Mouse (Mus musculus) frontal cortex, postnatal 10 days (tissue): Measurements from ENCODE around the gene Ptprm.

ENCODE experiments used
- DNase-seq, 2 experiments: peaks; one replicate each; pipeline ENCODE4 v3.0.0; 2022; ENCODE audit warnings: low spot score in 2 of 2, mixed read lengths in 1 of 2

Ptprm gene

DNA sequence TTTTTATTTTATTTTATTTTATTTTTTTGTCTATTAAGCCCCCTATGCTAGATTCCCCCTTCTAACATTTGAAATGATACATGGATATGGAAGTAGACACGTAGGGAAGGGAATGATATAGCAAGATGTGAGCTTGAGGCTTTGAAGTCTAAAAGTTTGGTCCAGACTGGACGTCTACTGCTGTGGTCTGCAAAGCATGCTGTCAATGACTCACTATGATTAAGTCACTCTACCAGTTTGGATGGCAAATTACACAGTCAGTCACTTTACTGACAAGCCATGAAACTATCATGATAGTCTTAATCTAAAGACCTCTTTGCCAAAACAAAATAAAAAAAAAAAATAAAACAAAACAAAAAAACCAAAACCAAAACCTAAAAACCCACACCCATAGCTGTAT is 363.5 kb downstream of the Ptprm start:
- no peak for DNase-seq

DNA sequence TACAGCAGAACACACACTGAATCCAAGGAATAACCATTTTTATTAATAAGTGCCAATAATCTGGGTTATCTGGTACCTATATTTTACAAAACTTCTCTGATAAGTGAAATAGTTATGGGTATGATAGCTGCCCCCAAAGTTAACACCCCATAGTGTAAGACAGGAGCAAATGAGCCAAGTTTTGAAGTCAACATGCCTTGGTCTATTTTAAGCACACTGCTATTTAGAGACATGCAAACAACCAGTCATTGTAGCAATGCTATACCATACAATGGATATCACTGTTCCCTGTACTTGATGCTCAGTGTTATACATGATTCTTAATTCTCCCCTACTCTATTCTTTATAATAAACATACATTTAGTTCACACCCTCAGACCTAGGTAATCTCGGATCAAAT is 366.2 kb downstream of the Ptprm start:
- no peak for DNase-seq

DNA sequence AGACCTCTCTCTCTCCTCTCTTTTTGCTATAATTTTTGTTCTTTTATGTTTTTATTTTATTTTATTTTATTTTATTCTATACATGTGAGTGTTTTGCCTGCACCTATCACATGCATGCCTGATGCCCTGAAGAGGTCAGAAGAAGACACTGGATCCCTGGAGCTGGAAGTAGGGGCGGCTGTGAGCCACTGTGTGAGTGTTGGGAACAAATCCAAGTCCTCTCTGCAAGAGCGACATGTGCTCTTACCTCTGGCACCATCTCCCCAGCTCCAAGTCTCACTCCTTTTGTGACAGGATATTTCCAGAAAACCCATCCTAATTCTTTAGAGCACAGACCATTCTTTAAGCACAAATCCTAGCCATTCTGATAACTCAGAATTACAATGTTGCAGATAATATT is 372.6 kb downstream of the Ptprm start:
- DNase-seq, result no peak

DNA sequence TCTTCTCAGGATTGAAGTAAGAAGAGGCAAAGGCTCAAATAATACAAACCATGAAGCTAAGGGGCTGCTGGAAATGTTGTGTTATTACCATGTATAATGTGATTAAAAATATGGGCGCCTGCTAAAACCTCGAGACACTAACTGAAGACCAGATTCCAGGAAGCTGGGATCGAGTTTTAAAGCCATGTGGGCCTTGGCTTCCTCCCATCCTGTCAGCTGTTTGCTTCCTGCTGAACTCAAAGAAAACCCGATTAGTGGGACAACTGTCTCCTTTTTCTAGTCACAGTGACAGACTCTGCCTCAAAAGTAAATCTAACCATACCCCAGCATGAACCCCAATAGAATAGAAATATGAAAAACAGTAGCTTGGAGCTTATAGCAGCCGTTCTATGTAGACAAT is 374.3 kb downstream of the Ptprm start:
- no peak for DNase-seq

DNA sequence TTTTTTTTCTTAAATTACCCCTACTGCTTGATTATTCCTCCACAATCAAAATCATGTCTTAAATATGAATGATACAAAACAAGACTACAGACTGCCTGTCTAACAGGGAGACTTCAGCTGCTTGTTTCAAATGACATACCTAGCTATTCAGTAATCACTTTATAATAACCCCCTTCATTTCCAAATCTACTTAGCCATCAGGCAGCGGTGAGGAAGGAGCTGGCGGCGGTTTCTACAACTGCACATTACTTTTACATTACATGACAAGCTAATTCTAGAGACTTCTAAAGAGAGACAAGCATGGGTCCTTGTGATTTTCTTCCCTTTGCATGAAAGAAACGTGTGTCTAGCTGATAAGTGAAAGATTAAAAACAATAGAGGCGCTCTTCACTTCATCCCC is 377.8 kb downstream of the Ptprm start:
- DNase-seq, result no peak

DNA sequence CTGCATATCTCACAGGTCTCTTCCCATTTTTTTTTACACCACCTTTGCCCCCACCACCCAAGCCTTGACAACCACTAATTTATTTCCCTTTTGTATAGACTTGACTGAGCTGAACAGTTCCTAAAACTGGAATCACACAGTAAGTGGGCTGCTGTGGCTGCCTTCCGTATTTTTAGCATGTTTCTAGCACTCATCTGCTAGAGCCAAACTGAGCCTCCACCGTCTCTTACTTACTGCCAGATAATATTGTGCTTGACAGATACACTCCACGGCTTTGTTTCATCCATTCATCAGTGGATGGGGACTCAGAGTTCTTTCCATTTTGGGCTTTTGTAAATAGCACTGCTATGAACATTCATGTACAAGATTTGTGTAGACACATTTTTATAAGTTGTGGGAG is 381.3 kb downstream of the Ptprm start:
- peak; percentile 25 to 42 for DNase-seq

DNA sequence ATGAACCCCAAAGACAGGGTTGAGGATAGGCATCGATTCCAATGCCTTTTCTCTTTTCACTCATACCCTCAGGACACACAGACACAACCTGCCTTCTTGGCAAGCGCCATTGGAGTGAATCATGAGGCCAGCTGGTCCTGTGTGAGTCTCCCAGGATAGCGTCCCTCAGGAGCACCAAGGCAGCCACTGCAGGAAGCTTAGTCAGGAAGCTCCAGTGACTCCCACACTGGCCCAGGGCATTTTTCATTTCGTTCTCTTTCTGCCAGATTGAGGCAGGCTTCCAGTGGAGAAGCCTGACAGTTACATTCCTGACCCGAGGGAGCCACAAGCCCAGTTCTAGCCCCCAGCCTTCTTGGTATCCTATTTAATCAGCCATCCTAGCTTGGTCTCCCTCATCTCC is 393.3 kb downstream of the Ptprm start:
- DNase-seq, result no peak

DNA sequence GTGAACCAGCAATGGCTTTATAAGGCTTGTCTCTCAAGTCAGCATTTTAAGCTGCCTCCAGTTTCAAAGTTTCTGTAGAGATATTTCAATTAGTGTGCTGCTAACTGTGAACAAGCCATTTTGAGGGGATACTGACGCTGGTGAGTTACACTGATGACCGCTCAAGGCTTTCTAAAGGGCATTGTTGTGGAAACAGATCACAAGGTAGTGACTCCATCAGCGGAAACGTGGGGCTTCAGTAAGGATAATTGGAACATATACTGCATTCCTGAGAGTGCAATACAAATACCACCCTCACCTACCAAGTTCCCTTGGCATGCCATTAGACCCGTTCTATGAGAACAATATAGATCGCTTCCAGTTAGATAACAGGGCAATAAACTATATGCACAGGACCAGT is 393.7 kb downstream of the Ptprm start:
- no peak for DNase-seq

DNA sequence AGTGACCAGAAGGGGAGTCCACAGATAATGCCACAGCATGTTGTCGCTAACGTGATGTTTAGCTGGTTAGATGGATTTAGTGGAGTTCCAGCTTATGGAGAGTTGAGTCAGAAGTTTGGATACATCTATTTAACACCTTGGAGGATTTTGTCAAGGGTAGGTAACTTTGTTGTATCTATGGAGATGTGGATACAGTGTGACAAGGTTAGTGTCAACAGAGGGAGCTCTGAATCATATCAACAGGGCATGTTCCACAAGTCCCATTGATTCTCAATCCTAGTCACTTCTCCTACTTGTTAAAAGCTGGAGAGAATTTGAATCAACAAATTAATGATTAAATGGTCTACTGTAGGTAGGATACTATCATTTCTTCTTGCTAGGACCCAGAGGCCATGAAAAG is 394.4 kb downstream of the Ptprm start:
- DNase-seq, result no peak

DNA sequence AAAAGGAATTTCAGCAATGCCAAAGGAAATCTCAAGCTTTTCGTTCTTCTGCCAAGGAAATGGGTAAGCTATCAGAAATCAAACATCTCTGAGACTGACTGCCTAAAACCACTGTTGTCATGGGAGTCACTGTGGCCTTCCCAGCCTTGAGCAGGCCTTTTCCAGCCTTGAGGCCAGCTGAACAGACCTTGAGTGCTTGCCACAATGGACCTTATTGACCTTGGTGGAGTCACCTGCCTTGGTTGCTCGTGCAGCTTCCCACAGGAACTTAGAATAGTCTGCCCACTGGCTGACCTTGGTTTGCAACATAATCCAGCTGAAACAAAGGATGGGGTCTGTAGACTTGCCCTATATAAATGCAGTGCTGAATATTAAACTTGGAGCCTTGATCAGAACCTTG is 395.5 kb downstream of the Ptprm start:
- no peak for DNase-seq

DNA sequence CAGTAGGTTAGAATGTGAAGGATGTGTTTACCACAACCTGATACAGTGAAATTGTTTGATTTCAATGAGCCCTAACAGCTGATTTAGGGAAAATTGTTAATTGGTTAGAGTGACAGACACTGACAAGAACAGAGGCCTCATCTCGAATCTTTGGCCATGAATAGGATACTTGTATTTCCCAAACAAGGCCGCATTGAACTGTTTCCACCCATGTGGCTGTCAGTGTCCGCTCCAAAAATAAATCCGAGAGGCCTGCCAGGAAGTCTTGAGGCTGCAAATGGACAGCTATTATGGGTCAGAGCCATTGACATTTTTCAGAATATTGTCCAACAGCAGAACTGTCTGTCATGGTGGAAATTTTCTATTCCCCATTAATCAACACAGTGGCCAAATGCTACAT is 409.8 kb downstream of the Ptprm start:
- DNase-seq, result peak in 1 of 2 experiments; percentile 8

DNA sequence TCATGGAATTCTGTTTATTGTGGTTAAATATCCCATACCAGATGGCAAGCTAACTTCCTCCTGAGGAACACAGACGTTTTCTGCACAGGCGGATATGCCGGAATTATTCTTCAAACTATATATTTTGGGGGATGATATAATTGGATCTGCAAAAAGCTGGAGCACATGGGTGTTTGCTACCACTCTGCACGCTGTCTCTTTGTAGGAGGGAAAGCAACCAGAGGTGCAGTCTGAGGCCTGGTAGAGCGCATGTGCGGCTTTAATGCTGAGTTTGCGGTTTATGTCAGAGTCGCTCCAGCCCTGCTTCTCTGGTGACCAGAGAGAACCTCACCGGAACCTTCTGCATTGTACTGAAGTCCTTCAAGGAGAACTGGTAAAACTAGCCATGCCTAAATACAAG is 410.7 kb downstream of the Ptprm start:
- peak; percentile 7 to 17 for DNase-seq

DNA sequence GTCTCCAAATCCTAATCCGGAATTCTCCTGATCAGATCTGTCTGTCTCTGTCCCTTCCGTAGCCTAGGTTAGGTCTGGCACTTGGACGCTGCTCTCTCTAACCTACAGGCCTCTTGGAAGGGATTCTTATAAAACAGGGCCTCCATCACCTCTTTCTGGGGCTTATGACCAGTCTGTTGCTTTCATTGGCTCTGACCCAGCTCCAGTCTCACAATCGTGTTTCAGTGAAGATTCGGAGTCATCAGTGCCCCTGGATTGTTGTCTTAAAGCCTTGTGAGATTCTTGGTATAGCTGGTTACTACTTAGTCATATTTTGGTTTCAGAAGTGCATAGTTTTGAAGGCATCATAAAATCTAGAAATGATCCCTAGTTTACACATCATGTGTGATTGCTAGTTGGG is 428.6 kb downstream of the Ptprm start:
- DNase-seq, result no peak

DNA sequence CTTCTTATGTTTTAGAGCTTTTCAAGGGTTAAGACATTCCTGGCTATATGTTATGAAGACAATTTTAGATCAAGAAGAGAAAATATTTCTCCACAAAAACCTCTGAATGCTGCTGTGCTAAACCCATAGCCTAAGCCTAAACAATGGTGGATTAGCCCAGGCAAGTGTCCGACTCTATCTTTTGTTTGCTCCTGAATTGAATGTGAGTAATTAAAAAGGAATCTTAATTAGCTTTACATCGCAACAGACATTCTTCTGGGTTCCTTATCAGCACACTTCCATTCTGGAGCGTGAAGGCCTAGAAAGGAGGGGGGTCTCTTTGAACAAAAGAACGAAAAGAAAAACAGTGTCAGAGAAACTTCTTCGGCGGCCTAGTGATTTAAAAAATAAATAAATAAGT is 439.6 kb downstream of the Ptprm start:
- DNase-seq, result no peak

DNA sequence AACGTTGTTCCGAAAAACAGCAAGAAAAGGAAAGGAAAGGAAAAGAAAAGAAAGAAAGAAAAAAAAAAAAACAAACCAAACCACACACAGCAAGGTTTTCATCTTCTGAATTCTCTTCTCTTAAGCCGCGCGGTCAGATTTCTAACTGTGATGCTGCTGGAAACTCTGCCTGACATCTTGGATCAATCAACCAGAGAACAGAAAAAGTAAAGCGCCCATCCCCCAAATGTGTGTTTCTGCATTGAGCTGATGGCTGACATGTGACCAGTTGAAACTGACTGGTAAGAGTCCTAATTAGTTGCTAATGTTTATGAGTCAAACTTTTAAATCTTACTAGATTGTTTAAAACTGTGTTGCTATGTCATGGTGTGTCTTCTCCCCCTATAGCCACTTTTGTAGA is 441.7 kb downstream of the Ptprm start:
- no peak for DNase-seq

DNA sequence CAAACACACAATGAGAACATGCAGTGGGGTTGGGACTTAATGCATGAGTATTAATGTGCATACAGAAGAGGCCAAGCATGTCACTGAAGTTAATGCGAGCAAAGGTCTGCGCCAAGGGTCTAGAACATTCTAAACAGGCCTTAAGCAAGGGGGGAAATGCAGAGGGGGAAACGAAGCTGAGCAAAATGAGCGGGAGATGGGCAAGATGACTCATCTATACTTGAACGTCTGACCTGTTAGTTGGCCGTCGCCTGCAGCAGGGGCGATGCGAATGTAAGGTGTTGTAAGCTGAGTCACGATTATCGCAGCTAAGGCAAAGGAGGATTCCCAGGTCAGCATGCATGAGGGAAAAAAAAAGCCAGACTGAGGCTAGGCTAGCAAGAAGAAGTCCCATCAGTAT is 442.1 kb downstream of the Ptprm start:
- no peak for DNase-seq

DNA sequence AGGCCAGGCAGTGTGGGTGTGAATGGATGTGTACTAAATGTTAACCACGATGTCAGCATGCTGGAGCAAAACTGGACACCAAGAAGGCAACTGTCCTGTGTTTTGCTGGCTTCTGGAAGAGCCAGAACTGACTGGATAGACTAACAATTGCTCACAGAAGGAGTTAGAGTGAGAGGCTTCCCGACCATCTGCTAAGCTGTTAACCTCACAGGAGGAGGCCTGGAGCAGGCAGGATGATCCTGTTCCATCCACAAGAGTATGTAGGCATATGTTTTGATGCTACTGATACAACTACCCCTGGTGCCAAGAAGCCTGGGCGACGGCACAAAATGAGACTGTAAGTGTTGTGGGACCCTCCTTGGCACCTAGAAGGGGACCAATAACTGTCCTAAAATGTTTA is 444.4 kb downstream of the Ptprm start:
- no peak for DNase-seq

DNA sequence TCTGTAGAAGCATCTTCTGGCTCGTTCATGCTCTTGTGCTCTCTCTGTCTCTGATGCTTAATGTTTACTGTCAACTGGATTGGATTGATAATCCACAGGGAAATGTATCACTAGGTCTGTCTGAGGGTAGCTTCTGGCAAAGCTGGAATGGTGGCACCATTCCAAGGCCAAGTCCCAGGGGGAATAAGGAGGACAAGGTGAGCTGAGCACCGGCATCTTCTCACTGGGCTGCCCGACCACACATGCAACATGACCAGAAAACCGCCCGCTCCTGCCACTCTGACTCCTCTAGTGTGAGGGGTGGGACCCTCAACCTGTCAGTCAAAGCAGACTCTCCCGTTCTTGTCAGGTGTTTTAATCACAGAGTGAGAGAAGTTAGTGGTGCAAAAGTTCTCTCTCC is 445.3 kb downstream of the Ptprm start:
- no peak for DNase-seq

DNA sequence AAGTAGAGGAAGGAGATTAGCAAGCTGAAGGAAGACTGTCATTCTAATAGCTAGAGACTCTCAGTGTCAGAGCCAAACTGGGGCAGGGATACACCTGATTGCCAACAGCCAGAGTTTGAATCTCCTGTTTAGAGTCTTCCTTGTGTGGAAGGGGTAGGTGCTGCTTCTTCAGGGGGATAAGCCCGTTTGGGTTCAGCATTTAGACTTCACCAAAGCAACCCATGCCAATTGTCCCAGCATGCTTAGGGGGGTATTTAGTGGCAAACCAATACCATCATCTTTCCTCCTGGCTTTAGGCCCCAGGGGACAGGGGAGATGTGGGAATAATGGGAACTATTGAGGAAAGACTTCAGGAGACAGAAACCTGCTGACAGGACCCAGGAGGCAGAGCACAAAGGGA is 460.1 kb downstream of the Ptprm start:
- DNase-seq, result no peak

DNA sequence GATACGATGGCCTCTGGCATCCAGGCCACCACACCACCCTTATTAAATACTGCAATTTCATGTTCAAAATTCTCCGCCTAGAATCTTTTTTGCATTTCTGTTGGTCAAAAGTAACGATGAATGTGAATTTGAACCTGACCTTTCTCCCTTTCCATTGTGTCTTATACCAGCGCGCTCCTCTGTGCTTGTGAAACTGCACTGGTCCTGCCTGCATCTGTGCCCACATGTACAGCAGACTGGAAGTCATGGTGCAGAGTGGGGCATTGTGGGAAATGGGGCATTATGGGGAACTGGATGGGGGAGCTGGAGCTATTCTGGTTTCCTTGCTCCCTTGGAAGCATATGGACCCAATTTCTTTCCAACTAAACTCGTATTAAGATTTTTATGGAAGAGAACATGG is 462.3 kb downstream of the Ptprm start:
- DNase-seq, result no peak

DNA sequence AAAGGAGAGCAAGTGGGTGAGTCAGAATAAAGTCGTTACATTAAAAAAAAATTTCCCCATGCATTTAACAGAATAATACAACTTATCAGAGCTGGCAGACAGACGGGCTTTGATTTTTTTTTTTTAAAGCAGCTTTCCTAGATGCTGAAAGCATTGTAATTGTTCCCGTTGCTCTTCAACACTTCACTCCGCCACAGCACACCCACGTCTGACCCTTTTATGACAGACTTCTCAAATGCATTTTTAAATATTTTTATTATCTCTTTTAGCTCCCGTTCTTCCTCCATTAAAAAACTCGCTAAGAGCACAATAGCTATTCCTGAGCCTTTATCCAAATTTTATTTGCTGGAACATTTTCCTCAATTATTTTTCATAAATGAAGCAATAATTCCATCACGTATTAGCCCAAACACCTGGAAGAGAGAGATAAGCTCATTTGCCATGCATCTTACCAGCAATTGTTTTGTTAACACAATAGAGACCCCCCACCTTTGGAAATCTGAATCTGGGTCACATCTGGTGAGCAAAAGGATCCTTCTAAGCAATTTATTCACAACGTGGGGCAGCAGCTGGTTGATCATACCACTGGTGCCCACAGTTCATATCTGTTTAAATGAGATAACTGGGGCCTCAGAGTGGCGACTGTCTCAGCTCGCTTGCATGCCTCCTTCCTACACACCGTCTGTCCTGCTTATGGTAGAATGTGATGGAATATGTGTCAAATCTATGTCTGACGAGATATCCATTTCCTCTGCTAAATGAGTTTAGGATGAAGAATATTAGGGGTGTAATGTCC is 463.0 kb downstream of the Ptprm start:
- DNase-seq, result no peak

DNA sequence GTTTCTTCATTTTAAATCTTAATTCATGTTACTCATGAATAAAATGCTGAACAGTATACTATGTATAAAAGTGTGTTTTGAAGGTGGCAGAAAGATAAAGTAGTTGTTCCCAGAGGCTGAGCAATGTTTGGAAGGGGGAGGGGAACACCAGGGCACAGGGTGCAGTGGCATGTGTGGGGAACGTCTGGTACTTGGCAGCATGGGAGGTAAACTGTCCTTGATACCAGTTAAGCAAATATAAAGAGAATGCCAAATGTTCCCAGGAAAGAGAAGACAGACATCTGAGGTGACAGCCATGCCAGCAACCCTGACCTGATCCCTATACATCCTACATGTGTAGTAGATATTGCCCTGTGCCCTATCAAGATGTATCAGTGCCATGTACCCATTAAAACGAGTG is 472.0 kb downstream of the Ptprm start:
- no peak for DNase-seq

DNA sequence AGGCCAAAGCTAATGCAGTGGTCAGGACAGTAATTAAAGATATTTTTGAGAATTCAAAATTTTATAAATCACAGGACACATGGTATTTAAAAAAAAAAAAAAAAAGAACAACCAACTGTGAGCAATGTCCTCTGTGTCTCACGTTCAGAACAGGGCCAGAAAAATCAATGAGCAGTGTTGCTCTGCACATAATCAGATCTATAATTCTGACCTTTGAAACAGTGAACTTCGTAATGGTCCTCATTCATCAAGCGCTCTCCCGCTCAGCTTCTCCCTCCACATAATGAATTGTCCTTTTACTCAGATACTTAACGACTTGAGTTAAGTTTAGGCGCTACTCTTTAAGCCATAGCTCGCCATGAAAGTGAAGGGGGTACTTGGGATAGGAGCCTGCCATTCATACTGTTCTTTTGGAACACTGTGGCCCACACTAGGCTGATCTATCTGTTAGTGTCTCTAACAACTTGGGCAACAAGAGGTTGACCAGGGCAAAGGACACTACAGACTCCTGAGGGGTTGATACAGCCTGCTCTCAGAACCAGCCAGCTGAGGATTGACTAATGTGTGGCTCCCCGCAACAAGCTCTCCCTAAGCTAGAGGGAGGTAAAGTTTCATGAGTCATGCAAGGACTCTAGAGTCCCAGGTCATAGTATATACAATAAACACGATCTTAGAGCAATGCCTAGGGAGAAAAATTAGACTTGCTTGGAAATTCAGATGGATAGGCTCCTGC is 473.1 kb downstream of the Ptprm start:
- DNase-seq, result no peak

DNA sequence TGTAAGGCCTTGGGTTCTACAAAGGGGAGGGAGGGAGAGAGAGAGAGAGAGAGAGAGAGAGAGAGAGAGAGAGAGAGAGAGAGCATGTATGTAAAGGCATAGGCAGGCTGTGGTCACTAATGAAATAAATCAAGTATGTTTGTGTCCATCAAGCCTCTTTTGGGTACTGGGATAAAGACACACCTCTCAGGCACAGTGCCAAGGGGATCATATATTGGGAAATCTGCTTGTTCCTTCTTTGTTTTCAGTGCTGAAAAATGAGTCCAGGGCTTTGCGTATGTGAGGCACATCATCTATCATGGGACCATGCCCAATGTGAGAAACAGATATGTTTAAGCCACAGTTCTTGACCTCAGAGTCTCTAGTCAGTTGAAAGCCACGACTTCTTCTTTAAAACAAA is 475.1 kb downstream of the Ptprm start:
- DNase-seq, result no peak
